Mouse (Mus musculus) WW6 (cell line): ENCODE data around the gene Prkag3.
A peak's percentile ranks its signal among the peaks of the same experiment; 100 is the strongest.

ENCODE experiments used
- DNase-seq: peaks from one replicate; pipeline ENCODE4 v3.0.0-alpha.2; 2013; ENCODE audit warnings: low read depth, low spot score

The Prkag3 gene

GRCm38 (mm10) chr1:74759773-74760172 lies 10.8 kb upstream of the Prkag3 start:
- DNase-seq, result no peak

- no peak for DNase-seq
These were observed 5.3 kb upstream of the Prkag3 start for GRCm38 (mm10) chr1:74754175-74754785.

- DNase-seq, result no peak
These were observed 4.4 kb upstream of the Prkag3 start for GRCm38 (mm10) chr1:74753266-74753974.

- DNase-seq, result no peak
These were observed 3.8 kb upstream of the Prkag3 start for GRCm38 (mm10) chr1:74752833-74753232.

- DNase-seq, result no peak
These were observed 3.1 kb upstream of the Prkag3 start for GRCm38 (mm10) chr1:74752150-74752549.

GRCm38 (mm10) chr1:74750683-74751082 lies 1.7 kb upstream of the Prkag3 start:
- DNase-seq, result no peak

- no peak for DNase-seq
These were observed 280 bp upstream of the Prkag3 start for GRCm38 (mm10) chr1:74749301-74749700.

GRCm38 (mm10) chr1:74747335-74747734 lies 1.7 kb downstream of the Prkag3 start:
- DNase-seq, result no peak

- DNase-seq, result no peak
These were observed 8.2 kb downstream of the Prkag3 start for GRCm38 (mm10) chr1:74740846-74741245.

- DNase-seq, result no peak
These were observed 11.5 kb downstream of the Prkag3 start for GRCm38 (mm10) chr1:74737500-74737899.

GRCm38 (mm10) chr1:74736977-74737376 lies 12.0 kb downstream of the Prkag3 start:
- DNase-seq, result no peak

- DNase-seq, result no peak
These were observed 20.6 kb downstream of the Prkag3 start for GRCm38 (mm10) chr1:74728446-74728845.

- no peak for DNase-seq
These were observed 22.3 kb downstream of the Prkag3 start for GRCm38 (mm10) chr1:74726674-74727073.

- no peak for DNase-seq
These were observed 22.9 kb downstream of the Prkag3 start for GRCm38 (mm10) chr1:74726114-74726513.

GRCm38 (mm10) chr1:74723748-74724147 lies 25.3 kb downstream of the Prkag3 start:
- peak; percentile 20 for DNase-seq

GRCm38 (mm10) chr1:74721657-74722056 lies 27.4 kb downstream of the Prkag3 start:
- DNase-seq, result no peak

GRCm38 (mm10) chr1:74719281-74719680 lies 29.7 kb downstream of the Prkag3 start:
- DNase-seq, result no peak

GRCm38 (mm10) chr1:74718113-74718512 lies 30.9 kb downstream of the Prkag3 start:
- DNase-seq, result no peak

GRCm38 (mm10) chr1:74715886-74716285 lies 33.1 kb downstream of the Prkag3 start:
- no peak for DNase-seq

GRCm38 (mm10) chr1:74715468-74715867 lies 33.6 kb downstream of the Prkag3 start:
- DNase-seq, result no peak

GRCm38 (mm10) chr1:74714967-74715366 lies 34.1 kb downstream of the Prkag3 start:
- no peak for DNase-seq

GRCm38 (mm10) chr1:74713859-74714730 lies 34.9 kb downstream of the Prkag3 start:
- no peak for DNase-seq
